ENCODE assay signal across 8 mouse cellular contexts in the genomic region with DNA sequence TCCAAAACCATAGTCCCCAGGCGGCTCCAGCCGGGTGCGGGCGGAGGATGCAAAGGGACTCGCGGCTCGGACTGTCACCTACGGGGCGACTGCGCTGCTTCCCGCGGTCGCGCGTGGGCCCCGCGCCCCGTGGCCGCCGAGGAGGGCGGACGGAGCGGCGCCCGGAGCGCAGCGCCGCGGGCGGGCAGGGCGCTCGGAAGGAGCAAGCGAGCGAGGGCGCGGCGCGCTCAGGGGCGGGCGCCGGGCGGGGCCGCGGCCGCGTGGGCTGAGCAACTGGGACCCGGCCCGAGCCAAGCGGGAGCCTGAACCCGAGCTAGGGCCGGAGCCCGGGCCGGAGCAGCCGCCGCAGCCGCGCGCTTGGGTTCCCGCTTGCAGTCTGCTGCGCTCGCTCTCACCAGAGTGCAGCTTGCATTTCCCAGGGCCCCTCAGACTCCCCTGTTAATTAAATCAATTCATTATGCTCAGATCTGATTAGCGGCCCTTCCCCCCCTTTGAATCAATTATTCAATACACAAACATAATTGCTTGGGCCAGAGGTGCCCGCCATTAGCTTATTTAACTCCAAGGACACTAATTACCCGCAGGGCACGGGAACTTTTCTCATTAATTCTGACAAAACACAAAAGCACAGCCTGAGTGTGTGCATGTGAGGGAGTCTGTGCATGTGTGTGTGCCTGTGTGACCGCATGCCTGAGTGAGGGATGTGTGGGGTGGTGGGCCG. TPM values are rescaled to one million over a fixed set of nuclear protein-coding genes. Genes with fewer than 3 reads are reported as not detected.
DNase-seq lines count a peak whose midpoint lies in the region; ATAC-seq lines count a peak whose summit lies in the region.

A gene (minus strand): TSS at position 259 of the 721 bp plus-strand sequence.

- WGBS in embryonic facial prominence, embryonic 15.5 days = under 1% methylated on average over 59 of the region's 67 CpGs

- H3K9ac ChIP-seq in embryonic facial prominence, embryonic 15.5 days = peak within 1 kb of the TSS; percentile 51

- peak within 1 kb of the TSS; percentile 97 for H3K4me2 ChIP-seq in embryonic facial prominence, embryonic 15.5 days (replicated peaks)

- intact Hi-C loops in heart, postnatal 36 days (cut with DNase I) = no loop called here

- peak within 1 kb of the TSS; percentile 69 for H3K27ac ChIP-seq in embryonic facial prominence, embryonic 15.5 days (replicated peaks)

- DNase-seq in embryo, embryonic 10 days (ENCODE audit: low spot score) = peak; percentile 47
- no peak for DNase-seq in embryo, embryonic 9.5 days (ENCODE audit: extremely low spot score)
- peak; percentile 73 for DNase-seq in adrenal gland, postnatal 10 days
- DNase-seq in heart, postnatal 36 days = peak; percentile 44 to 53
- DNase-seq in layer of hippocampus, postnatal 25 days (ENCODE audit: extremely low spot score in 1 of 2, low spot score in 1 of 2) = no peak
- peak; percentile 51 to 56 for DNase-seq in urinary bladder, postnatal 36 days (ENCODE audit: low spot score in 2 of 2)

- H3K27me3 ChIP-seq in embryonic facial prominence, embryonic 15.5 days = peaks cover 37% of the 10 kb centered on the region
- H3K27me3 ChIP-seq in megakaryocyte, embryonic 14.5 days (replicated peaks) = peaks cover 73% of the 10 kb centered on the region

- H3K9me3 ChIP-seq in embryonic facial prominence, embryonic 15.5 days (replicated peaks) = no peaks in the 10 kb centered on the region
- H3K9me3 ChIP-seq in megakaryocyte, embryonic 14.5 days = 0 out of 2 replicates have a peak, but pooled peaks cover 3% of the 10 kb centered on the region

- peaks cover 17% of the 10 kb centered on the region for H3K4me1 ChIP-seq in embryonic facial prominence, embryonic 15.5 days
- H3K4me1 ChIP-seq in megakaryocyte, embryonic 14.5 days = peaks cover 11% of the 10 kb centered on the region

- no peaks in the 10 kb centered on the region for H3K36me3 ChIP-seq in embryonic facial prominence, embryonic 15.5 days
- no peaks in the 10 kb centered on the region for H3K36me3 ChIP-seq in megakaryocyte, embryonic 14.5 days (replicated peaks; ENCODE audit: low read length)

- H3K4me3 ChIP-seq in embryonic facial prominence, embryonic 15.5 days (replicated peaks) = peak within 1 kb of the TSS; percentile 66
- H3K4me3 ChIP-seq in megakaryocyte, embryonic 14.5 days (replicated peaks) = peak within 1 kb of the TSS; percentile 73

- peak; percentile 71 for ATAC-seq in embryonic facial prominence, embryonic 15.5 days (ENCODE audit: insufficient number of reproducible peaks, low FRiP score, low TSS enrichment, low read depth)

RNA-seq across cellular contexts. Expression of the gene that starts here (rescaled TPM):
- 10 to 100 TPM in 1 of 2 experiments, 1 to 10 TPM in 1; 8.1 to 12.5 TPM for total RNA-seq in adrenal gland, postnatal 10 days (2021)
- polyA plus RNA-seq in embryonic facial prominence, embryonic 15.5 days (2015; fragmentation: Nextera tagmentation; extraction: Ambion mirVana) = 82.9 and 91.6 TPM in 2 replicates
- total RNA-seq in heart, postnatal 36 days (2021) = 1 to 10 TPM; 2.4 to 3.1 TPM
- total RNA-seq in layer of hippocampus, postnatal 25 days (2021) = 10 to 100 TPM; 63.2 to 72.8 TPM
- 0.58 TPM in 1 of 2 replicates, not detected in the other for polyA plus RNA-seq in megakaryocyte, embryonic 14.5 days (2012; ENCODE audit: insufficient read depth, low replicate concordance)

Comparison
In these comparisons a context has a peak if more than half of its experiments do, and no peak if none do; other contexts are left out.
1. RNA of the gene that starts here (total RNA-seq): 63.2 to 72.8 TPM in layer of hippocampus, postnatal 25 days; 8.1 to 12.5 TPM in adrenal gland, postnatal 10 days and 2.4 to 3.1 TPM in heart, postnatal 36 days; every median in the first group is over 4 times any median in the second.
2. RNA of the gene that starts here (polyA plus RNA-seq): 82.9 to 91.6 TPM in embryonic facial prominence, embryonic 15.5 days; 0.58 TPM in megakaryocyte, embryonic 14.5 days; every median in the first group is over 10 times any median in the second.
3. DNase-seq: peak in embryo, embryonic 10 days (single experiment), adrenal gland, postnatal 10 days (single experiment), heart, postnatal 36 days (2 of 2) and urinary bladder, postnatal 36 days (2 of 2); none in embryo, embryonic 9.5 days (single experiment) and layer of hippocampus, postnatal 25 days (0 of 2).